Mouse (Mus musculus) left cerebral cortex, adult 2 months (tissue): ENCODE measurements around the gene Pex19. TPM values are rescaled to one million over a fixed set of nuclear protein-coding genes. Genes with fewer than 3 reads are reported as not detected.

Experiments used
- DNase-seq, 2 experiments: peaks; one replicate each; pipeline ENCODE4 v3.0.0; 2021 to 2022; ENCODE audit warnings: low spot score in 2 of 2, mixed read lengths in 1 of 2; ENCODE audit errors: extremely low spot score in 1 of 2
- H3K27ac ChIP-seq: fragments of 200-600 bp; 2 replicates; pipeline ENCODE4 v1.8.1; 2022
- H3K4me3 ChIP-seq: fragments of 200-600 bp; 2 replicates; pipeline ENCODE4 v1.8.1; 2022
- CTCF ChIP-seq: fragments of 200-600 bp; IDR thresholded peaks from 2 replicates; pipeline ENCODE4 v1.8.1; 2022; ENCODE audit warnings: antibody characterized with exemption, mild to moderate bottlenecking, moderate library complexity
- intact Hi-C: fragments of 180-260 bp; cut with DNase I; formaldehyde crosslinking; loops from one replicate; pipeline ENCODE4 v1.15.1; 2025
- total RNA-seq, 2 experiments: library from RNA; stranded (reverse); gene quantifications; 2 replicates each; pipeline ENCODE4 v1.2.3; 2021

The Pex19 gene
- total RNA-seq, 2 experiments from 2014 or later = 82.8 to 92.4 TPM

GRCm38 (mm10) chr1:172140160-172140559 is 13.6 kb downstream of the Pex19 start:
- intact Hi-C loops = no loop called here
- TF ChIP-seq CTCF = no peak
- H3K4me3 ChIP-seq = no peak overlapping the region
- H3K27ac ChIP-seq = no peak overlapping the region
- no peak for DNase-seq

DNA sequence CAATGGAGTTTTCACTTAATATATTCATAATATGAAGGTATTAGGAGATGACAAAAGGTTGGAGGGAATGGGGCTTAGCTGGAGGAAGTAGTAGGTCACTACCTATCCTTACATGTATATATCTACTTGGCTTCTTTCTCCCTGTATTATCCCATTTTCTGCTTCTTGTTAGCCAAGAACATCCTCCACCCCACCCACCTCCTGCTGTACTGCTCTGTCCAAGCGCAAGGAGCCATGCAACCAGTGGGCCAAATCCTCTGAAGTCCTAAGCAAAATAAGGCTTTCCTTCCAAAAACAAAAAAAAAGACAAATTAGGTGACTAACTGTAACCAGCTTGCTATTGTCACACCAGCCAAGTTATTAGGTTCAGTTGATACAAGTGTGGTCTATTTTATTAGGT is 14.3 kb downstream of the Pex19 start:
- DNase-seq = no peak
- intact Hi-C loops = no loop called here
- TF ChIP-seq CTCF = no peak
- Histone ChIP-seq H3K27ac (no peak overlapping the region), H3K4me3 (no peak overlapping the region)

GRCm38 (mm10) chr1:172141529-172141928 is 15.0 kb downstream of the Pex19 start:
- DNase-seq = no peak
- no peak for TF ChIP-seq CTCF
- Histone ChIP-seq H3K4me3 (no peak overlapping the region), H3K27ac (no peak overlapping the region)
- intact Hi-C loops = no loop called here

GRCm38 (mm10) chr1:172143570-172143969 is 17.0 kb downstream of the Pex19 start:
- no peak overlapping the region for H3K27ac ChIP-seq
- peak; percentile 65 for TF ChIP-seq CTCF
- H3K4me3 ChIP-seq = no peak overlapping the region
- peak; percentile 48 to 53 for DNase-seq
- intact Hi-C loops = loop anchor here (1.0 kb wide), 1 partner anchor 167 kb away; no protein-coding TSS in a partner anchor

DNA sequence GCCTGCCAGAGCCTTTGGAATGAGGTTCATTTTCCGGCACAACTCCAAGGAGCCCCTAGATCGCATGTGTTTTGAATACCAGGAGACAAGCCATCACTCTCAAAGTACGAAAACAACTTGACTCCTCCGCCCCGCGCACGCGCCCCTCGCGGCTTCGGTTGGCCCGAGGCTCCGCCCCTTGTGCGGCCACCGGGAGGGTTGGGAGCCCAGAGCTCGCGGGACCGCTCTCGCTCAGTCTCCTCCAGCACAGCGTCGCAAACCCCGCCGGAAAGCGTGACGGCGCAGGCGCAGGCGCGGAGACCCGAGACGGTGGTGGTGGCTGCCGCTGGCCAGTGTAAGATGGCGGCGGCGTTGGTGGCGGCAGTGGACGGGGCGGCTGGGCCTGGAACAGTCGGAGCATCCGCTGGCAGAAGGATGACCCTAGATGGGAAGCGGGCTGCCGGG is 21.3 kb downstream of the Pex19 start, which contains the start of gene Dcaf8:
TSS of gene Dcaf8 (plus strand) at position 250 of the 444 bp plus-strand sequence.
- Histone ChIP-seq H3K27ac (peak within 1 kb of the TSS; percentile 98), H3K4me3 (peak within 1 kb of the TSS; percentile 98)
- DNase-seq = peak; percentile 96 to 97
- intact Hi-C loops = loop anchor here (1.0 kb wide), 1 partner anchor 164 kb away; no protein-coding TSS in a partner anchor
- no peak for TF ChIP-seq CTCF

DNA sequence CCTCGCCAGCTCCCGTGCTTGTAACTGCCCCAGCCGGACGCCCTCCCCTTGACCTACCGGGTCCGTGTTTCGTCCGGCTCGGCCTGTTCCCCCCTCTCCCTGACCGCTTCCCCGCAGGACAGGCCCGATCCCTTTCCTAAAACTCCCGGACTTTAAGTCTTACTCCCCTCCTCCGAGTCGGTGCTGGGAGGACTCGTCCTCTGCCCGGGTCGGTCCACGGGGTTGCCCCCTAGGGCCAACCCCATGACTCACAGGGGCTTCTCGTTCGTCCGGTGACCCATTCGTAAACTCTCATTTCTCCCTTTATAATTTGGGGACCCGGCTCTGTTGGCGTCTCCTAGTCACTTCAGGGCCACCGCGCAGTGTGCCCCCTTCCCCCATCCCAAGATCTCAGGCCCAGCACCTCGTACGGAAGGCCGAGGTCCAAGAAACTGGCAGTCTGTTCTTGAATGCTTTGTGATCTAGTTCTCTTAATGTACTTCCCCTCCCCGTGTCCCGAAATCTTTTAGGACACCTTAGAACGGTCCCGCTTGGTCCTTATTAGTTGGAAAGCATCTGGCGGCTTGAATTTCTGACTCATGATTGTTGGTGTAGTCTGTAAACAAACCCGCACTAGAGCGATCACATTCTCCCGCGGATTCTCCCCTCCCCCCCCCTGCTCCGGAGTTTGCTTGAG is 21.9 kb downstream of the Pex19 start:
- no peak; the same call in 1 of the 2 replicates for TF ChIP-seq CTCF
- intact Hi-C loops = loop anchor here (1.0 kb wide), 1 partner anchor 164 kb away; no protein-coding TSS in a partner anchor
- Histone ChIP-seq H3K27ac (peak overlapping the region; percentile 98), H3K4me3 (peak overlapping the region; percentile 98)
- peak in 1 of 2 experiments; percentile 30 for DNase-seq

- no peak for TF ChIP-seq CTCF
- Histone ChIP-seq H3K4me3 (peak overlapping the region; percentile 98), H3K27ac (peak overlapping the region; percentile 98)
- intact Hi-C loops = loop anchor here (1.0 kb wide), 1 partner anchor 163 kb away; no protein-coding TSS in a partner anchor
- DNase-seq = no peak
These were observed 22.6 kb downstream of the Pex19 start for GRCm38 (mm10) chr1:172148955-172149815.

- intact Hi-C loops = no loop called here
- Histone ChIP-seq H3K4me3 (no peak overlapping the region), H3K27ac (no peak overlapping the region)
- no peak for TF ChIP-seq CTCF
- no peak for DNase-seq
These were observed 28.0 kb downstream of the Pex19 start for GRCm38 (mm10) chr1:172154536-172154935.

DNA sequence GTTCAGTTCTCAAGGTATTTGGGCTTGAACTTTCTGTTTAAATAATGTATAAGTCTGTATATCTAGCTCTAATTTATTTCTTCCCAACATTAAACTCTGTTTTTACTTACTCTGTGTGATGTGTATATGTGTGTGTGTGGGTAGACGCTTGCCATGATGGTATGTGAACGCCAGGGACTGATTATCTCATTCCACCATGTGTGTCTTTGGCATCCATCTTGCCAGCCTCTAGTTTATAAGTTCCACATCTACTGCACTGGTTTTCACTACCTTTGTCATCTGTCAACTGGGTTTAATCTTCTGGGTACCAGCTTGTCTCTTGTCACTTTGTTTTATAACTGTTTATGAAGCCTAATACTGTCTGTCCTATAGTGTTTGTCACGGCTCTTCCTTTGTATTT is 29.0 kb downstream of the Pex19 start:
- H3K27ac ChIP-seq = no peak overlapping the region
- no peak for TF ChIP-seq CTCF
- intact Hi-C loops = no loop called here
- no peak overlapping the region for H3K4me3 ChIP-seq
- DNase-seq = no peak

DNA sequence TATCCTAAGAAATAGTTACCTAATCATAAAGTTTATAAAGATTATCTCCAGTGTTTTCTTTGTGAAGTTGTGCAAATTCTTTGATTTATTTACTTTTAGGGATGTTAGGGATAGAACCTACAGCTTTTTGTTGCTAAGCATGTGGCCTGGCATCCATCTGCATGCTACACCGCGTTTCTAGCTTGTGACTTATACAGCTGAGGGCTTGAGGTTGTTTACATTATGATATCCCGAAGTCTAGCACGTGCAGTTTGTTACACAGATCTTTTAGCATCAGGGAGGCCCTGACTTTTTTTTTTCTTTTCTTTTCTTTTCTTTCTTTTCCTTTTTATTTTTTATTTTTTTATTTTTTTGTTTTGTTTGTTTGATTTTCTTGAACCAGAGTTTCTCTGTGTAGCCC is 33.4 kb downstream of the Pex19 start:
- no peak overlapping the region for H3K4me3 ChIP-seq
- intact Hi-C loops = no loop called here
- no peak for TF ChIP-seq CTCF
- no peak for DNase-seq
- H3K27ac ChIP-seq = no peak overlapping the region

GRCm38 (mm10) chr1:172160508-172160907 is 34.0 kb downstream of the Pex19 start:
- intact Hi-C loops = no loop called here
- Histone ChIP-seq H3K27ac (no peak overlapping the region), H3K4me3 (no peak overlapping the region)
- DNase-seq = no peak
- no peak for TF ChIP-seq CTCF

GRCm38 (mm10) chr1:172162009-172162408 is 35.5 kb downstream of the Pex19 start:
- H3K27ac ChIP-seq = no peak overlapping the region
- TF ChIP-seq CTCF = peak; percentile 73
- no peak overlapping the region for H3K4me3 ChIP-seq
- no peak for DNase-seq
- intact Hi-C loops = loop anchor here (1.0 kb wide), 1 partner anchor 148 kb away; no protein-coding TSS in a partner anchor
